Mouse (Mus musculus): ENCODE results near the gene Cpne2. TPM values are rescaled to one million over a fixed set of nuclear protein-coding genes. Genes with fewer than 3 reads are reported as not detected.

Gene Cpne2
- polyA plus RNA-seq (2014; fragmentation: Illumina TruSeq; extraction: RNeasy Lipid Tissue Mini Kit (QIAGEN cat#74804)) = 2.5 TPM

DNA sequence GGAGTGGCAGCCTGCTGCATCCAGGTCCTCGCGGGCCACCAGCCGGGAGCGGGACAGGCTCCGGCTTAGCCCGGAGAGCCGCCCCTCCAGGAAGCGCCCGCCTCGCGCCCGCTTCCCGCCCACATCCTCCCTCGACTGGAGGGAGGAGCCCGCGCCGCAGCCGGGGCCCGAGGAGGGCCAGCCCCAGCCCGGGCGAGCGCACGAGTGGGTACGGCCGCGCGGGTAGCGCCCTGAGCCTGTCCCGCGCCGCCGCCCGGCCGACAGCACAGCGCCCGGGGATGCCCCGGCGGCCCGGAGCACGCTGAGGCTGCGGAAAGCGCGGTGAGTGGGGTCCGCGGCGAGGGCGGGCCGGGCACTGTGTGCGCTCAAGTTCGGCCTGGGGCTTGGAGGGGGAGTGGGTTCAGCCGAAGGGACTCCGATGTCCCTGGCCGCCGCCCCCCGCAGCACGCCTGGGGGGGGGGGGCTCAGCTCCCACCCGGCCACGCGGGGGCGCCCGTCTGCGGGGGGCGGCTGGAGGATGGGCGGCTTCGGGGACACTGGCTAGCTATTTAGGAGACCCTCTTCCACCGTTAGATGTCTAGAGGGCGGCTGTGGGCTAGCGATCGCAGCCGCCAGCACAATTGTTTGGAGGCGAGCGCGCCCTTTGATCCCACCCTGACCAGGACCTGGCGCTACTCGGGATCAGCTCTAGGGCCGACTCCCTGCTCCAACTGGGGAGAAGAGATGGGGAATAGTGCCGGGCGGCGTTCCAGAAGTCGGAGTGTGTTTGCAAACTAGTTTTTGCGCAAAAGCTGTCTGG, at the start of gene Cpne2:
Gene Cpne2 (plus strand): TSS at position 118 of the 799 bp plus-strand sequence.

DNA sequence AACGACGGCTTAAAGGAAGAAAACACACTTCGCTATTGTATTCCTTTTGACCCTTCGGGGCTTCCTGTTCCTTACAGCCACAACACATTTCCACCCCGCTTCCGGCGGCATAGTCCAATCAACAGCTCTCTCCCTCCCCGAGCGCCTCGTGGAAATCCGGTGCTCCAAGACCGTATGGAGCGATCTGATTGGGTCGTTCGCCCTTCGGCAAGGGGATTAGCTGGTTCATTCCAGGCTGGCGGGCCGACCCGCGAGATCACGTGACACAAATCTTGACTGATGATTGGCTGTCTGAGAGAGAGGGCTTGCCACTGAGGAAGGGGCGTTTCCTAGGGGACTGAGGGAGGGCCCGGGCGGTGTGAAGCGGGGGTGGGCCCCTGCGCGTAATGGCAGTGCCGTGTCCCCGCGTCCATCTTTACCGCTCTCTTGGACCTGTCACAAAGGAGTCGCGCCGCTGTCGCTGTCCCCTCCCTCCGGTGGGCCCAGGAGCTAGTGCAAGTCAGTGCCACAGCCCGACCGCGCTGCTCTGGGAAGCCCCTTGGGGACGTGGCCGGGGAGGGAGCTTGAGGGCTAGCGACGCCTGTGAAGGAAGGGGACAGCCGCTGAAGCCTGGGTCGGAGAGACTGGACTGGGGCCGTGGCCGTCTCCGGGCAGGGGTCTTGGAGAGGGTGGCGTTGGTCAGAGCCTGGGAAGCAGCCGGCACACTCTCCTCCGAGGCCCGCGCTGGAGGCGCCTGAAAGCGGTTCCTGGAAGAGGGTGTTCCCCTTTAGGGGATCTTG, 69.0 kb downstream of the Cpne2 start, which contains the start of the genes Rspry1 and Fam192a:
Gene Rspry1 (plus strand): TSS at position 331 of the 779 bp plus-strand sequence.
Gene Fam192a (minus strand): TSS at position 391 of the 779 bp plus-strand sequence.

Other genes with a start within 250 kb of the Cpne2 start
- gene Slc12a3, start 203.8 kb upstream of the Cpne2 start, polyA plus RNA-seq (2014; fragmentation: Illumina TruSeq; extraction: RNeasy Lipid Tissue Mini Kit (QIAGEN cat#74804)) = not detected
- gene Herpud1, start 146.6 kb upstream of the Cpne2 start, polyA plus RNA-seq (2014; fragmentation: Illumina TruSeq; extraction: RNeasy Lipid Tissue Mini Kit (QIAGEN cat#74804)) = 55.4 TPM
- gene Nlrc5, start 98.6 kb upstream of the Cpne2 start, polyA plus RNA-seq (2014; fragmentation: Illumina TruSeq; extraction: RNeasy Lipid Tissue Mini Kit (QIAGEN cat#74804)) = 8.0 TPM
- 59.8 TPM for gene Rspry1, start 68.9 kb downstream of the Cpne2 start, polyA plus RNA-seq (2014; fragmentation: Illumina TruSeq; extraction: RNeasy Lipid Tissue Mini Kit (QIAGEN cat#74804))
- 82.0 TPM for gene Fam192a, start 69.0 kb downstream of the Cpne2 start, polyA plus RNA-seq (2014; fragmentation: Illumina TruSeq; extraction: RNeasy Lipid Tissue Mini Kit (QIAGEN cat#74804))
- 357 TPM for gene Arl2bp, start 133.6 kb downstream of the Cpne2 start, polyA plus RNA-seq (2014; fragmentation: Illumina TruSeq; extraction: RNeasy Lipid Tissue Mini Kit (QIAGEN cat#74804))
- gene Pllp, start 163.3 kb downstream of the Cpne2 start, polyA plus RNA-seq (2014; fragmentation: Illumina TruSeq; extraction: RNeasy Lipid Tissue Mini Kit (QIAGEN cat#74804)) = 0.94 TPM
- 1.9 TPM for gene Ccl22, start 212.6 kb downstream of the Cpne2 start, polyA plus RNA-seq (2014; fragmentation: Illumina TruSeq; extraction: RNeasy Lipid Tissue Mini Kit (QIAGEN cat#74804))
- 0.68 TPM for gene Cx3cl1, start 239.0 kb downstream of the Cpne2 start, polyA plus RNA-seq (2014; fragmentation: Illumina TruSeq; extraction: RNeasy Lipid Tissue Mini Kit (QIAGEN cat#74804))